17 mouse cellular contexts compared by ENCODE assay signal in genomic region chr1:38165696-38166095, GRCm38 (mm10).
"Had no signal": no experiment of that assay in that cellular context is flagged by ENCODE, and none has a peak within 500 bp of the region (broad histone marks: within the 10 kb centered on the region; RNA-seq: fewer than 3 reads in every experiment).

No protein-coding gene starts in this region.

- H3K9me3 ChIP-seq: limb, embryonic 13.5 days; midbrain, embryonic 10.5 days; midbrain, embryonic 15.5 days; neural tube, embryonic 13.5 days had no signal

- H3K27me3 ChIP-seq: limb, embryonic 13.5 days; midbrain, embryonic 15.5 days; neural tube, embryonic 13.5 days had no signal

- ATAC-seq: intestine, embryonic 16.5 days; midbrain, embryonic 15.5 days had no signal

- H3K4me1 ChIP-seq: limb, embryonic 13.5 days; midbrain, embryonic 10.5 days had no signal

- H3K36me3 ChIP-seq: limb, embryonic 13.5 days; midbrain, embryonic 10.5 days; midbrain, embryonic 15.5 days; neural tube, embryonic 13.5 days had no signal

- H3K4me3 ChIP-seq: limb, embryonic 13.5 days; midbrain, embryonic 10.5 days; midbrain, embryonic 15.5 days; neural tube, embryonic 13.5 days had no signal

- H3K27ac ChIP-seq: limb, embryonic 13.5 days; liver, embryonic 14.5 days; midbrain, embryonic 10.5 days; midbrain, embryonic 15.5 days; neural tube, embryonic 13.5 days had no signal

- DNase-seq: kidney, adult 2 months; kidney, postnatal 25 days; layer of hippocampus, postnatal 36 days; lung, adult 18-20 months; lung, postnatal 10 days; lung, postnatal 4 days; retina, postnatal 1 day; right cerebral cortex, postnatal 4 days; spleen, adult 18-20 months; thymus, adult 18-20 months; thymus, postnatal 14 days had no signal

- H3K9ac ChIP-seq: limb, embryonic 13.5 days; liver, embryonic 14.5 days; midbrain, embryonic 15.5 days; neural tube, embryonic 13.5 days had no signal

- H3K4me2 ChIP-seq: limb, embryonic 13.5 days; midbrain, embryonic 15.5 days; neural tube, embryonic 13.5 days had no signal
